Mouse (Mus musculus): ENCODE results near the gene Ccdc88b.

Gene Ccdc88b

DNA sequence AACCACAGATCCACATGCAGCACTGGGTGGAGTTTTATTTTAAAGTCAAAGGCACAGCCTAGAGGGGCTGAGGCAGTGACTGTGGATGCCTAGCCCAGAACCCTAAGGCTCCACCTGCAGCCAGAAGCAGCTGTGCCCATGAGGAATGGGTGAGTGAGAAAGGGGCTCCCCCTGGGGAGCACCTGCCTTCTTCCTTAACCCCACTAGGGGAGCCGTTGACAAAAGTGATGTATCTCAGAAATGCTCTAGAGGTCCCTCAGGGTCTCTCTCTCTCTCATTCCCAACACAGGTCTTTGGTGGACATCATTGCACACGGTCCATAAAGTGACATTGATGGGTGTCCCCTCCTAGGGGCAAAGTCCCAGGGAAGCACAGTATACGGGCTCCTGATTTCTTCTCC, 28.9 kb downstream of the Ccdc88b start:
- DNase-seq (ENCODE audit: low spot score), result no peak

DNA sequence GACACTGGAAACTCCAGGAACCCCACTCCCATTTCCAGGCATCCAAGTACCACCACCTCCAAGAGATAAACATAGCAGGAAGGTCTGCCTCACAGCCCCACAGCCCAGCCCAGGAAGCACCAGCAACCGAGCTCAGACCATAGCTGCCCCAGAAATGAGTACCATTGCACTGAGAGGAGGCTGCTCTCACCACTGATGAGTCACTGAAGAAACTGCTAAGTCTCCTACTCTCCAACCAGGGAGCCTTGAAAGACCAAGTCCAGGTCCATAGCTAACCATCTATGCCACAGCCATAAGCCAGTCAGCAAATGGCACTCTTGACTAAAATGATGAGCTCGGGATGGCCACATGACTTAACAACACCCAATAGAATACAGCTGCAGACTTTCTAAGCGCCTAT, 31.4 kb downstream of the Ccdc88b start:
- no peak for DNase-seq (ENCODE audit: low spot score)

GRCm38 (mm10) chr19:6825384-6825783, 32.6 kb downstream of the Ccdc88b start:
- DNase-seq (ENCODE audit: low spot score), result no peak

DNA sequence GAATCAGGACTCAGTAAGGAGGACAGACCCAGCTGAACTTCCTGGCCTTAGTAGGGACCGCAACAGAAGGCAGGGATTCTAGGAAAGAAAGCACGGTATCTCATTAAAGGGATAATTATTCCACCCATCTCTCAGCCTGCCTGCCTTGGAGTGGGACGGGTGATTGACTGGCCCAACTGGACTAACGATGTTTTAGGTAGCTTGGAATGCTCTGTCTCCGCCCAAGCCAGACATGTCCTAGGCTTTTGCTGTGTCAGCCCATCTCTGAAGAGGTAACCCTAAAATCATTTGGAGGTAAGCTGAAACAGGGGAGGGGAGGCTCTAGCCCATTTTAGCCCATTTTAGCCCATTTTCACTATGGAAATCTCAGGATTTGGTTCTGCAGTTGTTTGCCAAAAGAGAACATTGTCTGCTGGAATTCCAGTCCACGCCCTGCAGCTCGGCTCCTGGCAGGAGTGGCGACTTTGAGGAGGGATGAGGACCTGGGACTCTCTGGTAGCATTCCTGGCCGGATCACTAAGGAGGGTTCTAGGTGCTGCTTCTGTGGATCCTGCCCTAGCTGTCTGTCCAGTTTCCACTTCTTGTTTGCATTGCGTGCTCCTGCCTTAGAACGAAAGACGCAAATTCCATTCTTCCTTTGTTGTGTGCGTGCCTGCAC, 37.3 kb downstream of the Ccdc88b start:
- DNase-seq (ENCODE audit: low spot score), result no peak

GRCm38 (mm10) chr19:6819143-6819827, 38.7 kb downstream of the Ccdc88b start:
- DNase-seq (ENCODE audit: low spot score), result no peak

DNA sequence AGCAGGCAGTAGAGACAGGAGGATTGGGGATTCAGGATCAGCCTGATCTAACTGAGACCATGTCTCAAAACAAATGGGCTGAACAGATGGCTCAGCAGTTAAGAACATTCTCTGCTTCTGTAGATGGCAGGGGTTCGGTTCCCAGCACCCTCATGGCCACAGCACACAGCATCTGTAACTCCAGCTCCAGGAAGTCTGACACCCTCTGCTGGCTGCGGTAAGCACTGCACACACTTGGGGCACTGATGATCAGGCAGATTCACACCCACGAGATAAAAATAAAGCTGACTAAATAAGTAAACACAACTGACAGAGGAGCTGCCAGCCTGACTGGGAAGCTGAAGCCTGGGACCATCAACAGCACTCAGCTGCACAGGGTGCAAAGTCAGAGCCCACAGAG, 43.1 kb downstream of the Ccdc88b start:
- no peak for DNase-seq (ENCODE audit: low spot score)

DNA sequence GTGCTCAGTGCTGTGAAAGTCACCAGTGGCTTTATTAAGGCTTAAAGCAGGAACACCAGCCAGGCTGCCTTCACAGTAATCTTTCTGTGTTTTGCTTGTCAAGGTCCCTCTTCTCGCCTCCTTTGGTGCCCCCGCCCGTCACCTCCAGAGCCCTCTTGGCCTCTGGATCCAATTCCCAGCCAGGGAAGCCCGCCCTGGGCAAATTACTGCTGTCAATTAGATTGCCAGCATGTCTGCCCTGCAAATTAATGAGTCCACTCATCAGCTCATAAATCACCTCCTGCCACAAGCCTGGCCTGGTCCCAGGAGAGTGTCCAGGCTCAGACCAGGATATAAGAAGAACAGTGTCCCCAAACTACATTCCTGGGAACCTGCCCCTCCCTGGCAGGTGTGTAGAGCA, 43.6 kb downstream of the Ccdc88b start:
- no peak for DNase-seq (ENCODE audit: low spot score)
